Mouse (Mus musculus) splenic B cell, adult 2 months (primary cell): ENCODE measurements around the gene Unc5b.
A peak's percentile ranks its signal among the peaks of the same experiment; 100 is the strongest.
"Not testable (repeated sequence)": the region's sequence is repeated elsewhere in the genome, so short reads cannot be mapped to it uniquely, and the experiment has no call there.

Experiments
- DNase-seq: peaks from one replicate; pipeline ENCODE4 v3.0.0-alpha.2; 2011; ENCODE audit warnings: low read depth, low spot score
- H3K27me3 ChIP-seq: 2 replicates; pipeline ENCODE4 v1.6.1; 2012; ENCODE audit warnings: mild to moderate bottlenecking, low read length, moderate library complexity, mixed read lengths; ENCODE audit not compliant: control insufficient read depth, poor library complexity, insufficient read depth, severe bottlenecking
- H3K36me3 ChIP-seq: 2 replicates; pipeline ENCODE4 v1.6.1; 2012; ENCODE audit warnings: mild to moderate bottlenecking, low read length, moderate library complexity, mixed read lengths; ENCODE audit not compliant: control insufficient read depth, poor library complexity, insufficient read depth, severe bottlenecking

Gene Unc5b

DNA sequence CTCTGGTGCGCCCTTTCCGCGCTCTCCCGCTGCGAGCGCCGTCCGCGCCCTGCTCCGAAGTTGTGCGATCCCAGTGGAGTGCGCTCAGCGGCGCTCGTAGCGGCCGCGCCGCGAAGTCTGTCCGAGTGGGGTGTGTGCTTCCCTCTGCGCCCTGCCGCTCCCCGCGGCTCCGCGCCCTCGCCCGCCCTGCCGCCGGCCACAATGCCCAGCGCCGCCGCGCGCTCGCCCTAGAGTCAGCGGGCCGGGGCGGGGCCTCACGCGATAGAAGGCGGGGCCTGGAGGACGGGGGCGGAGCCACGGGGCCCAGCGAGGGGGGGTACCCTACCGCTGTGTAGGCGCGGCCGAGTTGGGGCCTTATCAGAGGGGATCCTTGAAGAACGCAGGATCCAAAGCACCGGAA, at the start of gene Unc5b:
Gene Unc5b, minus strand, starts transcription at position 203 of the 400 bp plus-strand sequence.
- Histone ChIP-seq H3K27me3 (0 out of 2 replicates have a peak, but pooled peaks cover 1% of the 10 kb centered on the region), H3K36me3 (no peaks in the 10 kb centered on the region)
- peak; percentile 32 for DNase-seq

DNA sequence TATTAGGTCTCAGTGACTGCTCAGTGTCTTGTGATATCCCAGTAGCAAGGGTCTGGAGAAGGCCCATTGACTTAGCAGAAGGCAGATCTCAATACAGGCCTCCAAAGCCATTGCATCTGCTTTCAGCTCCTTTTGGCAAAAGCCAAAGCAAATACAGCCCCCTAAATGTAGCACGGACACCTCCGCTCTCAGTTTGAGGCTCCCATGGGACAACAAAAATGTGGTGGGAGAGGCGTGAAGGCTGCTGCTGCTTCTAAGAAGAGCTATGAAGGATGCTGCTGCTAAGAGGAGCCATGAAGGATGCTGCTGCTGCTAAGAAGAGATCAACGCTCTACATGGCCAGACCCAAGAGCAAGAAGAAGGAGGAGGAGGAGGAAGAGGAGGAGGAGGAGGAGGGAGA, 48.4 kb upstream of the Unc5b start:
- Histone ChIP-seq H3K27me3 (no peaks in the 10 kb centered on the region; the same call in 1 of the 2 replicates), H3K36me3 (no peaks in the 10 kb centered on the region)
- DNase-seq, result no peak

DNA sequence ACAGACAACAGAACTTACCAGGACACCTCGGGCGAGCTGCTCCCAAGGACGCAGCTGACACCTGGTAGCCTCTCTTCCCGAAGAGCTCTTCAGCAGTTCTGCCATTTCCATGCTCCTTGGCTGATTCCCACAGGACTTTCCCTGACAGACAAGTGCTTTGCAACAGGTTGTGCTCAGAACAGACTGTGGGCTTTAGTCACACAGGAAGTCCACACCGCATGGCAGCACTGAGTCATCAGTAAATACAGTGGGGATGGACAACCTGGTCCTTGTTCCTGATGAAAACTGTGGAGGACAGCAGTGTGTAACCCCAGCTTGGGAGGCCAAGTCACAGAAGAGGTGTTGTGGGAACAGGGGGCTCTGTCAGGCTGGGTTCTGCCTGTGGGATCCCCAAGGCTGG, 45.7 kb upstream of the Unc5b start:
- no peaks in the 10 kb centered on the region for H3K36me3 ChIP-seq
- no peaks in the 10 kb centered on the region; the same call in 1 of the 2 replicates for H3K27me3 ChIP-seq
- no peak for DNase-seq

DNA sequence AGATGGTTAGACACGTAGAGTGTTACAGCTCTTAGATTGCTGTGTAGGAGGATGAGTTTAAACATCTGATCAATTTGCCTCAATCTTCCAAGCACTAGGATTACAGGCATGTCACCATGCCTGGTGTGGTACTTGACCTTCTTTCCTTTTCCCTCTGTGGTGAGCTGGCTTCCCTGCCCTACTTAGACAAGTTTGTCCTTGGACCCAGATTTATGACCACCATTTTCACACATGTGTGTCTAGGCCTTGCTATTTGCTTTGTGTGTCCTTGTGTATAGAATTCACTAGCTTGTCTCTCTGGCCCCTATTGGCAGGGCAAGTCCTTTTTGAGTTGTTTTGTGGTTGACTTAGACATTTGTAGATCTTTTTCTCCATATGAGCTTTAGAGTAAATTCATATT, 43.6 kb upstream of the Unc5b start:
- no peaks in the 10 kb centered on the region for H3K36me3 ChIP-seq
- H3K27me3 ChIP-seq, result no peaks in the 10 kb centered on the region
- no peak for DNase-seq

DNA sequence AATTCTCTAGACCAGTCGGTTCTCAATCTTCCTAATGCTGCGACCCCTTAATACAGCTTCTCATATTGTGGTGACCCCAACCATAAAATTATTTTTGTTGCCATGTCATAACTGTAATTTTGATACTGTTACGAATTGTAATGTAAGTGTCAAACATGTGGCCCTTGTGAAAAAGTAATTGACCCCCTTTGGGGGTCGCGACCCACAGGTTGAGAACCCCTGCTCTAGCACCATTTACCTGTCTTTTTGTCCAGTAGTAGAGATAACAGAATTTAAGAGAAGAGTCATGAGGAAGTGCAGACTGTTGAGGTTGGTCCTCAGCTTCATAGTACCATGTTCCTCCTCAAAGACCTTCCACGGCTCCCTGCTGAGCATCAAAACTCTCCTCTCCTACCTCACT, 31.9 kb upstream of the Unc5b start:
- no peaks in the 10 kb centered on the region for H3K27me3 ChIP-seq
- DNase-seq, result no peak
- H3K36me3 ChIP-seq, result no peaks in the 10 kb centered on the region

DNA sequence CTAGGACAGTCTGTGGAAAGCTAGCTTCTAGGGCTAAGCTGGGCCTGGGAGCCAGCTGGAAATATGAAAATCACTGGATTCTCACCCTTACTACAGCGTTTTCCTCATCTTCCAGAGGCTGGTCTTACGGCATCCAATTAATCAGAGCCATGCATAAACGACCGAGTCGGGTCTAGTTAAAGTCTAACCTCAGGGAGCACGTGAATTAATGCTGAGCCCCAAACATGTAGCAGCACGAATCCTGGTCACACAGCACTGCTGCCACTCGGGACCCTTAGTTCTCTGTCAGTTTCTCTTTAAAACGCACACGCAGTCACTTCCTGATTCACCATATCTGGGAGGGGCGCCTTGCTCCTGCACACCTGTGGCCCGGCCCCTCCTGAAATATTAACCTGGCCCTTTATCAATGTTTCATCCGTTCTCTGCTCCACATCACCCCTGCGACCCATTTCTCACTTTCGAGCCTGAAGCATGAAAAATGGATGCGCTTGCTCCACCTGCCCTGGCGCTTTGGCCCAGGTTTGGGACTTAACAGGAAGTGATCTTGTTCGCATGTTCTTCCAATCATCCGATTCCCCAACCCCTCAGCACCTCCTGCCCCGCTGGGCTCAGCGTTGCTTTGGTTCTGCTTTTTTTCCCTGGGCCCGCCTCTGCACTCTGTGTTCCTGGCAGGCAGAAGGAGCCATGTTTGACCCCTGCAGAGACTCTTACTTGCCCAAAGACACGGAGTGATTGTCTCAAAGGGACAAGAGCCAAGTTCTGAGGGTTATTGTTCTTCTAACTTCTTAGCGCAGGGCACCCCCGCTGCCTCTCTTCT, 31.3 kb upstream of the Unc5b start:
- Histone ChIP-seq H3K27me3 (no peaks in the 10 kb centered on the region), H3K36me3 (no peaks in the 10 kb centered on the region)
- DNase-seq, result no peak

DNA sequence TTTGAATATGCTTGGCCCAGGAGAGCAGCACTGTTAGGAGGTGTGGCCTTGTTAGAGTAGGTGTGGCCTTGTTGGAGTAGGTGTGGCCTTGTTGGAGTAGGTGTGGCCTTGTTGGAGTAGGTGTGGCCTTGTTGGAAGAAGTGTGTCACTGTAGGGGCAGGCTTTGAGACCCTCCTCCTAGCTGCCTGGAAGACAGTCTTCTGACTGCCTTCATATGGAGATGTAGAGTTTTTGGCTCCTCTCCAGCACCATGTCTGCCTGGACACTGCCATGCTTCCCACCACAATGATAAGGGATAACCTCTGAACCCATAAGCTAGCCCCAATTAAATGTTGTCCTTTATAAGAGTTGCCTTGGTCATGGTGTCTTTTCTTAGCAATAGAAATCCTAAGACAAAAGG, 13.9 kb upstream of the Unc5b start:
- H3K27me3 ChIP-seq, DNase-seq, H3K36me3 ChIP-seq: not testable (repeated sequence)

DNA sequence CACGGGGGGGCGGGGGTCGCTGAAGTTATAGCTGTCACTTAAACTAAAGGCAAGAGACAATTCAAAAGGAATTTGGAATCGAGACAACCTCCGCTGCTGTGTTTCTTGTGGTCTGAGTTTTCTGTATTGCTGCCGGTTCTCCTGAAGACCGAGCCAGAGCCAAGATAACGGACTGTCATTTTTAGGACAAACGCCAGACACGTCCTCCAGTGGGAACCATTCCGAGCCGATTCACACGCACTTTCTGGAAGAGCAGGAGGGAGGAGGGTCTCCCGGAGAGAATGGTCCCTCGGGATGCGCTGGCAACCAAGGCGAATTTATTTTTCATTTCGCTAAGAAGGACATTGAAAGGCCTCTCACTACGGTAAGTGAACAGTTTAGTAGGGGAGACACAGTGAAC, 7.4 kb upstream of the Unc5b start:
- DNase-seq, result no peak
- no peaks in the 10 kb centered on the region for H3K27me3 ChIP-seq

DNA sequence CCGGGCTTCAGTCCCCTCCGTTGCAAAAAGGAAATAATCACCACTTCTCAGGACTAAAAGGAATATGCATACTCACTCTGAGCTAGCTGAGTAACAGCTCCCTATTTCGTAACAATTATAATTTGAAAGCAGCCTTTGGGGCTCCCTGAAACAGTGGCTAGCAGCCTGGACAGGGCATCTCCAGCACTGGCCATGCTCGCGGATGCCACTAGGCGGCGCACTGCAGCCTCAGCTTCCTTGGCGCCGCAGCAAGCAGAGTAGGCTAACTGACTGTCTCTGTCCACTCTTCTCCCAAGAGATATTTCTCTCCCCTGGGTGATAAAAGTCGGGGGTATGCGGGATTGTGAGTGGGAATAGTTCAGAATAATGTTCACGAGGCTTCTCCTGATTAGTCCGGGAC, 3.6 kb upstream of the Unc5b start:
- H3K36me3 ChIP-seq, result no peaks in the 10 kb centered on the region
- DNase-seq, result peak; percentile 59
- 0 out of 2 replicates have a peak, but pooled peaks cover 1% of the 10 kb centered on the region for H3K27me3 ChIP-seq

More for the DNA sequence above, 7.4 kb upstream of the Unc5b start:
- H3K36me3 ChIP-seq, result no peaks in the 10 kb centered on the region

DNA sequence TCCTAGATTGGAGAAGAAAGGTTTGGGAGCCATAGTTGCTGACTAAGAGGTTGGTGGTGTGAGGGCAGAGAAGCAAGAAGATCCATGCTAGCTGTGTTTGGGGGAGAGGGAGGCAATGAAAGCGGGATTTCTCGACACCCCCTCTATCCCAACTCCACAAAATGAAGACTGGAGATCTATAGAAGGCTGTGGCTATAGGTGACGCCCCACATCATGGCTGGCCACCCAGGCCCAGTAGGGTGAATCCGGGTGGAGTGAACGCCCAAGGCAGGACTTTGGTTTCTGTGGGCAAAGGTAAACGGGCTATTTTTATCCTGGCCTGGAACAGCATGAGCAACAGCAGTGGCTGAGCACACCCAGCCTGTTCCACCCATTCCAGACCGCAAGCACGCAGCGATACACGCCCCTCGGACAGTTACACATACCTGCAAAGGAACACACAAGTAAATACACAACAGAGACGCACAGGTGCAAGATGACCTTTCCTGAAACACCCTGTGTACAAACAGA, 1.3 kb upstream of the Unc5b start:
- DNase-seq, result no peak
- Histone ChIP-seq H3K27me3 (0 out of 2 replicates have a peak, but pooled peaks cover 1% of the 10 kb centered on the region), H3K36me3 (no peaks in the 10 kb centered on the region)

DNA sequence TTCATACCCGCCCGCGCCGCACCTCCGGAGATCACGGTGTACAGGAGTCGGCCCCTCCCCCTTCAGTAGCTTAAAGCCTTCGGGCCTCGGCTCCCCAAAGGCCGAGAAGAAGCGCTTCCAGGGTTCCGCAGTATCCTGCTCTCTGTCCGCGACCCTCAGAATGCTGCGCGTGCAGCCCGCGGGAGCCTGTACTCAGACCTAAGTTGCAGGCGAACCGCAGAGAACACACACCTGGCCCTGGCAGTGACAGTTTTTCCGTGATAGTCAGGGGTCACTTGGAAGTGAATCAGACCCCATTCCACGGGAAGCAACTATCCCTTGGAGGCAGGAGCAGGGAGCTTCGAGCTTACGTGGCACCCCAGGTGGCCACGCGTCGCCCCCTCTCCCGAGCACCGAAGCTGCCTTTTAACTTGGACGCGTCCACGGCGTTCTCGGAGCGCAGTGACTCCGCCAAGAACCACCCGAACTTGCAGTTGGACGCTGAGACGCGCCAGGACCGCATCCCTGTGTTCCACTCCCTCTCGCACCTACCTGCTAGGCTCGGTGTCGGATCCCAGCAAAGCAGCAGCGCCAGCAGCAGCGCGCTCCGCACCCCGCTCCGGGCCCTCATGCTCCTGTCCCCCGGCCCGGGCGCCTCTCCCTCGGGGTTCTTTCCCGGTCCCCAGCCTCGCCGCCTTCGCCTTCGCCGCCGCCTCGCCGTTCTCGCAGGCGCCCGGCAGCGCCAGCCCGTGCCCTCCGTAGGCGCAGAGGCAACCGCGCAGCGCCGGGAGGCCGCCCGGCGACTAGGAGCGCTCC, 628 bp downstream of the Unc5b start:
- Histone ChIP-seq H3K27me3 (0 out of 2 replicates have a peak, but pooled peaks cover 1% of the 10 kb centered on the region), H3K36me3 (no peaks in the 10 kb centered on the region)
- DNase-seq, result no peak

DNA sequence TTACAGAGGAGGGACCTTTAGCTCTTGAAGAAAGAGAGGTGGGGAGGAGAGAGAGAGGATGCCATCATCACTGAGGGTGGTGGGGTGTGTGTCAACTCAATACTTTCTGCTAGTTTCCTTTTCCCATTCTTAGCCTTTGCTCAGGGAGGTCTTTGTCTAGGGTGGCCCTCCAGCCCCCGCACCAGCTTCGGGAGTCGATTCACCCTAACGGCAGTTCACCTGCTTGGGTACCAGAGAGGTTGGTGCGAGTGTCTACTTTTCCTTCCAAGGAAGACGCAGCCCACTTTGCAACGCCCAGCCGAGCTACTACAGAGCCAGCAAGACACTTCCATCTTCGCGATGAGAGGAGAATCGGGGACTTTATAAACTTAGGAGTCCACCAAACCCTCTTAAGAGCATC, 1.4 kb downstream of the Unc5b start:
- no peak for DNase-seq
- H3K27me3 ChIP-seq, result 0 out of 2 replicates have a peak, but pooled peaks cover 1% of the 10 kb centered on the region

DNA sequence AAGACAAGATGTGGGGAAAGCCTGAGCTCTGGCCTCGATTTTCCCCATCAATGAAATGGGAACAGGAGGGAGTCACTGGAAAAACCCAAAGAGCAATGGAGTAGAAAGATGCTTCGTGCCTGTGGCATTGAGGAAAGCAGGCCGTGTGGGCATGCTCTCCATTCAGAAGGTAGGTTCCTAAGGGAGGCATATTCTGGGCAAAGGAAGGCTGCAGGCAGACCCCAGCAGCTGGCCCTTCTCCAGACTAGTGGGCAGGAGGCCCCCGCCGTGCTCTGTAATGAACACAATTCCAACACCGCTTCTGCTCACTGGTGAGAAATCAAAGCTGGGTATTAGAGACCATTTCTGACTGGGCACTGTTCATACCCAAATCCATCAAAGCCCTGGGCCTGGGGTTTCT, 2.3 kb downstream of the Unc5b start:
- H3K27me3 ChIP-seq, result 0 out of 2 replicates have a peak, but pooled peaks cover 1% of the 10 kb centered on the region
- DNase-seq, result no peak

More for the DNA sequence above, 1.4 kb downstream of the Unc5b start:
- H3K36me3 ChIP-seq, result no peaks in the 10 kb centered on the region

DNA sequence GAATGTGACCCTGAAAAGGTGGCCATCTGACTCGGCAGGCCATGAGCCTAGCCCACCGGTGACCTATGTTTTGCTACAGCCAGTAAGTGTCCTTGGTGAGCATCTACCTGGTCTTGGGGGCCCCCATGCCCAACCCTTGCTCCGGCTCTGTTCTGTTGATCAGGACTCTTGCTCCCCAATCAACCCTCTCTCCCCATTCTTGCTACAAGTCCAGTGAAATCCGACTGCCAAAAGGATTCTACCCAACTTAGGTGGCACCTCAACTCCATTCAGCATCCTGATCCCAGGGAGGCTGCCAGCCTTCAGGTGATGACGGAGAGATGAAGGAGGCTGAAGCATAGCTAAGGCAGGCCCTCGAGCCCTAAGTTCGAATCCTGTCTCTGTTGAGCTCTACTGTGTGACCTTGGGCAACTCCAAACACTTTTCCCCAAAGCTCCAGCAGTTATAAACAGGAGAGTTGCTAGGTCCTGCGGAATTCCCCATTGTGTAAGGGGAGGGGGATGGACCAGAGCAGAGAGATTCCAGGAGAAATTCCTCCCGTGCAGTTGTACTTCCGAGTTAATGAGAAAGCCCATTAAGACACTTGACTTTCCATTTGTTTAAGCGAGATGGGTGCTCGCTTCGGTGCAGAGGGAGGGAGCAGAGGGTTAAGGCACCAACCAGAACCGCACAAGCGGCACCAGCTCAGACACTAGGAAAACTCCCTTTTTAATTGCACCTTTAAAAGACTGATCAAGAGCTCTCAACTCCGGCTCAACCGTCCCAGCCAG, 3.3 kb downstream of the Unc5b start:
- 0 out of 2 replicates have a peak, but pooled peaks cover 1% of the 10 kb centered on the region for H3K27me3 ChIP-seq
- no peak for DNase-seq
- no peaks in the 10 kb centered on the region for H3K36me3 ChIP-seq

More for the DNA sequence above, 2.3 kb downstream of the Unc5b start:
- no peaks in the 10 kb centered on the region for H3K36me3 ChIP-seq
